Mouse (Mus musculus): ENCODE data around the gene Eef1akmt3.

Eef1akmt3 gene

GRCm38 (mm10) chr10:126993621-126994020 lies 47.7 kb downstream of the Eef1akmt3 start:
- DNase-seq, result no peak

- DNase-seq, result no peak
Observed at GRCm38 (mm10) chr10:126991676-126992075, 49.6 kb downstream of the Eef1akmt3 start.

DNA sequence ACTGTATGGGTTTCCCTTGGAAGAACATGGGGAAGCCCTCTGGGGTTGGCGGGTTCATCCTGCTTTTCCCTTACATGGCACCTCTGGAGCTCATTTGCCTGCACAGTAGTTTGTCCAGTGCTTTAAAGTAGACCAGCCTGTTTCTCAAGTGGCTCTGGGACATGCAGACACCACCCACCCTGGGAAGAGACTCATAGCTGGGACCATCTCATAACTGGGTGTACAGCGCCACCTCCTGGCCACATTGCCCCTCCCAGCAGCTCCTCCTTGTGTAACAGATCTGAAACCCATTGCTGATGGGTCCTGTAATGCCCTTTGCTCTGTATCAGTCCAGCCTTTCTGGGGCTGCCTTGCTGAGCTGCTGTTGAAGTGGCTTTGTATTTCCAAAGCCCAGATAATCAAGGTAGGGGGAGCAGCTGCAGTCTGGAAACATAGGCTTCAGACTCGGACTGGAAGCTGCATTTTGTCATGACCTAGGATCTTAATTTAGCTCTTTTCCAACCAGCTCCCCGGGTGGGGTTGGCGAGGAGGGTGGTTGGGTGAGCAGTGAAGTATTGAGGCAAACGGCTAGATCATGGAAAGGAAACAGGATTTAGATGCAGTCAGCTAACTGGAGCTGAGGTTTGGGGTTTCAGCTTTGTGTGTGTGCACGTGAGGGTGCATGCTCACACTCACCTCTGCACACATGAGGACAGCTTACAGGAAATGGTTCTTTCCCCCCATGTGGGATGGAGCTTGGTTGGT lies 50.8 kb downstream of the Eef1akmt3 start:
- DNase-seq, result peak; percentile 80 to 83

DNA sequence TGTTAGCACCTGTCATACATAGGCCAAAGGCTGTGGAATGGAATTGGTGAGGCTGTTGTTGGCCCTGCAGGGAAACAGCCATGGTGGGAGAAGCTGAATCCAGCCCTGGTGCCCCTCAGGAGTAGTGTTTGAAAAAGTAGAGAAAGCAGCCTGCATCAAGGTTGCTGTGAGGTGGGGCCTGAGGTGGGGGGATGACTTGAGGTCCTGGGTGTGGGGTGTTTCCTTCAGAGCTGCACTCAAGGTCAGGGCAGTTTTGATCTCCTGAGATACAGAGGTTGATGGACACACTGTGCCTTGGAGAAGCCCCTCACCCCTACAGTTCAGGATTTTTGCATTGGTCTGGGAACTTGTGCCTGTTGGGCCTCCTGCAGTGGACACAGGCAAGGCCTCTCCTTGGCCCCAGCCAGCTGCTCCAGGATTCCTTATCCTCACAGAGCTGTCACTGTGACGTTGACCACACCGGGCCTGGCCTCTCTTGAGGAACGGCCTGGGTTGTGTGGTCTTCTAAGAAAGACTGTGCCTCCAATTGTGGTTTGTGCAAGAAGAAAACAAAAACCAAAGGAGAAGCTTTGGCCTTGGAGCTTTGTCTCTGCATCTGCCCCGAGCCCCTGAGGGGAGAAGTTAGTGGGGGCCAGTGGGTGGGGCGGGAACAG lies 52.7 kb downstream of the Eef1akmt3 start:
- no peak for DNase-seq

DNA sequence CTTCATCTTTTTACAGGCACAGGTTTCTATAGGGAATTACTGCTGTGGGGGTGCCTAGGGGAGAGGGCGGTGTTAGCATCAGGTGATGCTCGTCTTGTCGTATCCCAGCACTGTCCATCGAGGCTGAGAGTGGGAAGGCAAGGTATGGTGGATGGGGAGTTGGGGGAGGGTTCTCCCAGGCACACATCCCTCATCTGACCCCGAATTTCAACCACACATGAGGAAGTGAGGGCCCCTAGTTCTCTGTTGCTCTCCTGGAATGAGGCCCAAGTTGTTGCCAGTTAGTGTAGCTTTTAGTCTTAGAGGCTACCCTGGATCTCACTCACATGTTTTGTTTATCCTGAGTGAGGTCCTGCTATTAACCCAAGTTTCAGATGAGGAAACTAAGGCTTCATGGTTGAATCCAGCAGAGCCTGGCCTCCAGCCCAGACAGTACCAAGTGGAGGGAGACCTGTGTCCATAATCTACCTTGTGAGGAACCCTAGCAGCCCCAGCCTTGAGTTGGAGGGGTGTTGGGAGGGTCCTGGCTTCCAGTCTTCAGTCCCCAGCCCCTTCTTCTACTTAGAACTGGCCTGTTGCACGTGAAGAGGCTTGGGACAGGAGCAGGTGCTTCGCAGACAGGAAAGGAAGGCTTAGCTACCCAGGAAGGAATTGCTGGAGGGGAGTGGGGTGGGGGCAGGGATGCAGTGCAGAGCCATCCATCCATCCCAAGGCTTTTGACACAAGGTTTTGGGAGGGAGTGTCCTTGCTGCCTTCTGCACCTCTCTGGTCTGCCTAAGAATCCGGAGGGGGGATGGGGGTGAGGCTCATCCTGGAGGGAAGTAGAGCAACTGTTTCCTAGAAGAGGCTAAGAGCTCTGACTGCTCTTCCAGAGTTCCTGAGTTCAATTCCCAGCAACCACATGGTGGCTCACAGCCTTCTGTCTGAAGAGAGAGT lies 53.9 kb downstream of the Eef1akmt3 start:
- no peak for DNase-seq

- DNase-seq, result no peak
Observed at GRCm38 (mm10) chr10:126986541-126986961, 54.8 kb downstream of the Eef1akmt3 start.

GRCm38 (mm10) chr10:126985579-126985978 lies 55.7 kb downstream of the Eef1akmt3 start:
- DNase-seq, result no peak

DNA sequence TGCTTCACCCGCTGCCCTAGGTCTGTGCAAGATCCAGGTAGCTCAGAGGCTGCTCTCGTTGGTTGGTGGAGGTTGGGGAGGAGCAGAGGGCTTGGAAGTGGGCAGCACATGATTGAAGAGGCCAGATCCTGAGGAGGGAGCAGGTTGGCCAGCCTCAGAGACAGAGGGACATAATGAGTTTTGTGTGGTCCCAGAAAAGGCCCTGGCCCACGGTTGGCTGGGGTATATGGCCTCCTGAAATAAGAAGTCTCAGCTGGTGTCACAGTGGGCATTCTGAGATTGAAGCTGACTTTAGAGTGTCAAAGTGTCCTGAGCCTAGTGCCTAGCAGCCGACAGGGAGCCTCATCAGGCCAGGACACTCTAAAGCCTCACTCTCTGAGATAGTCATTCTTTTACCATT lies 56.2 kb downstream of the Eef1akmt3 start:
- no peak for DNase-seq

- no peak for DNase-seq
Observed at GRCm38 (mm10) chr10:126984189-126985004, 56.9 kb downstream of the Eef1akmt3 start.

GRCm38 (mm10) chr10:126983193-126983725 lies 58.1 kb downstream of the Eef1akmt3 start:
- DNase-seq, result no peak

DNA sequence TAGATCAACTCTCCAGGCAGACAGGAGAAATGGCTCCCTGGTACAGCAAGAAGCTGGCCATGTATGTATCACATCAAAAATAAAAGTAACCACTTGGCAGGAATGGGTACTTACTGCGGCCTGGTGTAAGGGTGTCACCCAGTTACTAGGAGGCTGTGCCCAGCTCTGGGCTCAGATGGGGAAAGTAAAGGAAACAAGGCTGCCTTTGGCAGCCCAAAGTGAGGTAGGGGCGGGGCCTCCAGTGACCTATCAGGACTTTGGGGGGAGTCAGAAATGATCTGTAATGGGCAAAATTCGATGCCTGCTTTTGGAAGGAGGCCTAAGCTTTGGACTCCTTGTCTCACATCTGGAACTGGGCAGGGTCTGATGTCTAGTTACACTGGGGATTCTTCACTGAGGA lies 59.6 kb downstream of the Eef1akmt3 start:
- DNase-seq, result no peak
